Mouse (Mus musculus): ENCODE measurements around the gene Tcaf3. TPM values are rescaled to one million over a fixed set of nuclear protein-coding genes. Genes with fewer than 3 reads are reported as not detected.

Gene Tcaf3
- polyA plus RNA-seq, 1 experiment: not detected

GRCm38 (mm10) chr6:42577433-42577832, 20.1 kb downstream of the Tcaf3 start:
- H3K9me3 ChIP-seq (replicated peaks; ENCODE audit: control insufficient read depth, insufficient read depth, low read length, poor library complexity, severe bottlenecking): no peaks in the 10 kb centered on the region
- H3K27ac ChIP-seq (ENCODE audit: insufficient read depth, low read length): no peak overlapping the region
- no peaks in the 10 kb centered on the region for H3K27me3 ChIP-seq (ENCODE audit: control insufficient read depth, insufficient read depth, low read length, poor library complexity, severe bottlenecking)
- no peaks in the 10 kb centered on the region for H3K36me3 ChIP-seq (ENCODE audit: control insufficient read depth, insufficient read depth, low read length, poor library complexity, severe bottlenecking)
- TF ChIP-seq EP300 (IDR thresholded peaks at IDR 0.05; ENCODE audit: insufficient read depth, low read depth, low read length): no peak
- no peak for TF ChIP-seq POLR2A (IDR thresholded peaks at IDR 0.05; ENCODE audit: insufficient read depth, low read length)
- no peak for TF ChIP-seq CTCF (IDR thresholded peaks at IDR 0.05; ENCODE audit: low read depth, low read length)
- H3K4me1 ChIP-seq (ENCODE audit: control insufficient read depth, insufficient read depth, low read length): no peaks in the 10 kb centered on the region
- H3K9ac ChIP-seq (ENCODE audit: low read depth, poor library complexity, severe bottlenecking): no peak overlapping the region
- H3K4me3 ChIP-seq (ENCODE audit: low read depth, low read length): no peak overlapping the region

- Histone ChIP-seq H3K9ac (ENCODE audit: low read depth, poor library complexity, severe bottlenecking) (no peak overlapping the region), H3K4me3 (ENCODE audit: low read depth, low read length) (no peak overlapping the region), H3K9me3 (replicated peaks; ENCODE audit: control insufficient read depth, insufficient read depth, low read length, poor library complexity, severe bottlenecking) (no peaks in the 10 kb centered on the region), H3K27ac (ENCODE audit: insufficient read depth, low read length) (no peak overlapping the region), H3K36me3 (ENCODE audit: control insufficient read depth, insufficient read depth, low read length, poor library complexity, severe bottlenecking) (no peaks in the 10 kb centered on the region), H3K4me1 (ENCODE audit: control insufficient read depth, insufficient read depth, low read length) (no peaks in the 10 kb centered on the region), H3K27me3 (ENCODE audit: control insufficient read depth, insufficient read depth, low read length, poor library complexity, severe bottlenecking) (no peaks in the 10 kb centered on the region)
- no peak for TF ChIP-seq CTCF (IDR thresholded peaks at IDR 0.05; ENCODE audit: low read depth, low read length)
- no peak for TF ChIP-seq EP300 (IDR thresholded peaks at IDR 0.05; ENCODE audit: insufficient read depth, low read depth, low read length)
- TF ChIP-seq POLR2A (IDR thresholded peaks at IDR 0.05; ENCODE audit: insufficient read depth, low read length): no peak
Measured at GRCm38 (mm10) chr6:42568205-42568604, 29.3 kb downstream of the Tcaf3 start.

- no peaks in the 10 kb centered on the region for H3K4me1 ChIP-seq (ENCODE audit: control insufficient read depth, insufficient read depth, low read length)
- no peak overlapping the region for H3K9ac ChIP-seq (ENCODE audit: low read depth, poor library complexity, severe bottlenecking)
- H3K27ac ChIP-seq (ENCODE audit: insufficient read depth, low read length): no peak overlapping the region
- H3K9me3 ChIP-seq (replicated peaks; ENCODE audit: control insufficient read depth, insufficient read depth, low read length, poor library complexity, severe bottlenecking): no peaks in the 10 kb centered on the region
- no peak overlapping the region for H3K4me3 ChIP-seq (ENCODE audit: low read depth, low read length)
- no peaks in the 10 kb centered on the region for H3K27me3 ChIP-seq (ENCODE audit: control insufficient read depth, insufficient read depth, low read length, poor library complexity, severe bottlenecking)
- TF ChIP-seq EP300 (IDR thresholded peaks at IDR 0.05; ENCODE audit: insufficient read depth, low read depth, low read length) (no peak), POLR2A (IDR thresholded peaks at IDR 0.05; ENCODE audit: insufficient read depth, low read length) (no peak), CTCF (IDR thresholded peaks at IDR 0.05; ENCODE audit: low read depth, low read length) (no peak)
- no peaks in the 10 kb centered on the region for H3K36me3 ChIP-seq (ENCODE audit: control insufficient read depth, insufficient read depth, low read length, poor library complexity, severe bottlenecking)
Measured at GRCm38 (mm10) chr6:42566076-42566598, 31.4 kb downstream of the Tcaf3 start.

- no peak for TF ChIP-seq EP300 (IDR thresholded peaks at IDR 0.05; ENCODE audit: insufficient read depth, low read depth, low read length)
- no peak for TF ChIP-seq CTCF (IDR thresholded peaks at IDR 0.05; ENCODE audit: low read depth, low read length)
- TF ChIP-seq POLR2A (IDR thresholded peaks at IDR 0.05; ENCODE audit: insufficient read depth, low read length): no peak
Measured at GRCm38 (mm10) chr6:42562280-42562679, 35.2 kb downstream of the Tcaf3 start.

GRCm38 (mm10) chr6:42560885-42561284, 36.6 kb downstream of the Tcaf3 start:
- H3K36me3 ChIP-seq (ENCODE audit: control insufficient read depth, insufficient read depth, low read length, poor library complexity, severe bottlenecking): no peaks in the 10 kb centered on the region
- H3K9me3 ChIP-seq (replicated peaks; ENCODE audit: control insufficient read depth, insufficient read depth, low read length, poor library complexity, severe bottlenecking): no peaks in the 10 kb centered on the region
- no peaks in the 10 kb centered on the region for H3K4me1 ChIP-seq (ENCODE audit: control insufficient read depth, insufficient read depth, low read length)
- no peaks in the 10 kb centered on the region for H3K27me3 ChIP-seq (ENCODE audit: control insufficient read depth, insufficient read depth, low read length, poor library complexity, severe bottlenecking)
- H3K4me3 ChIP-seq (ENCODE audit: low read depth, low read length): no peak overlapping the region
- TF ChIP-seq CTCF (IDR thresholded peaks at IDR 0.05; ENCODE audit: low read depth, low read length) (no peak), EP300 (IDR thresholded peaks at IDR 0.05; ENCODE audit: insufficient read depth, low read depth, low read length) (no peak), POLR2A (IDR thresholded peaks at IDR 0.05; ENCODE audit: insufficient read depth, low read length) (no peak)
- H3K27ac ChIP-seq (ENCODE audit: insufficient read depth, low read length): no peak overlapping the region
- no peak overlapping the region for H3K9ac ChIP-seq (ENCODE audit: low read depth, poor library complexity, severe bottlenecking)

More at GRCm38 (mm10) chr6:42562280-42562679, 35.2 kb downstream of the Tcaf3 start:
- Histone ChIP-seq H3K9ac (ENCODE audit: low read depth, poor library complexity, severe bottlenecking) (no peak overlapping the region), H3K4me1 (ENCODE audit: control insufficient read depth, insufficient read depth, low read length) (no peaks in the 10 kb centered on the region), H3K27me3 (ENCODE audit: control insufficient read depth, insufficient read depth, low read length, poor library complexity, severe bottlenecking) (no peaks in the 10 kb centered on the region), H3K4me3 (ENCODE audit: low read depth, low read length) (no peak overlapping the region), H3K27ac (ENCODE audit: insufficient read depth, low read length) (no peak overlapping the region), H3K36me3 (ENCODE audit: control insufficient read depth, insufficient read depth, low read length, poor library complexity, severe bottlenecking) (no peaks in the 10 kb centered on the region), H3K9me3 (replicated peaks; ENCODE audit: control insufficient read depth, insufficient read depth, low read length, poor library complexity, severe bottlenecking) (no peaks in the 10 kb centered on the region)

- no peaks in the 10 kb centered on the region for H3K4me1 ChIP-seq (ENCODE audit: control insufficient read depth, insufficient read depth, low read length)
- H3K27ac ChIP-seq (ENCODE audit: insufficient read depth, low read length): no peak overlapping the region
- no peaks in the 10 kb centered on the region for H3K36me3 ChIP-seq (ENCODE audit: control insufficient read depth, insufficient read depth, low read length, poor library complexity, severe bottlenecking)
- H3K27me3 ChIP-seq (ENCODE audit: control insufficient read depth, insufficient read depth, low read length, poor library complexity, severe bottlenecking): no peaks in the 10 kb centered on the region
- H3K9ac ChIP-seq (ENCODE audit: low read depth, poor library complexity, severe bottlenecking): no peak overlapping the region
- no peaks in the 10 kb centered on the region for H3K9me3 ChIP-seq (replicated peaks; ENCODE audit: control insufficient read depth, insufficient read depth, low read length, poor library complexity, severe bottlenecking)
- TF ChIP-seq POLR2A (IDR thresholded peaks at IDR 0.05; ENCODE audit: insufficient read depth, low read length) (no peak), CTCF (IDR thresholded peaks at IDR 0.05; ENCODE audit: low read depth, low read length) (no peak), EP300 (IDR thresholded peaks at IDR 0.05; ENCODE audit: insufficient read depth, low read depth, low read length) (no peak)
- H3K4me3 ChIP-seq (ENCODE audit: low read depth, low read length): no peak overlapping the region
Measured at GRCm38 (mm10) chr6:42558641-42559040, 38.9 kb downstream of the Tcaf3 start.
